In genomic region chr4:149830551-149831192, GRCm38 (mm10) we compare ENCODE assay signal across 15 mouse cellular contexts. TPM values are rescaled to one million over a fixed set of nuclear protein-coding genes. Genes with fewer than 3 reads are reported as not detected.
DNase-seq lines count a peak whose midpoint lies in the region; ATAC-seq and TF ChIP-seq lines count a peak whose summit lies in the region.
"Had no signal": no experiment of that assay in that cellular context is flagged by ENCODE, and none has a peak within 500 bp of the region (broad histone marks: within the 10 kb centered on the region; RNA-seq: fewer than 3 reads in every experiment).

No protein-coding gene starts in this region.

- peaks cover 8% of the 10 kb centered on the region; the same call in 1 of the 2 replicates for H3K4me1 ChIP-seq in heart, postnatal 0 days (ENCODE audit: control insufficient read depth, insufficient read depth)
- H3K4me1 ChIP-seq in limb, embryonic 15.5 days: peaks cover 25% of the 10 kb centered on the region
- H3K4me1 ChIP-seq: forebrain, embryonic 13.5 days; liver, embryonic 13.5 days had no signal

- peak; percentile 54 for DNase-seq in urinary bladder, postnatal 14 days (ENCODE audit: low spot score)
- no peak for DNase-seq in urinary bladder, postnatal 4 days (ENCODE audit: low spot score in 2 of 2)
- DNase-seq in heart, postnatal 0 days (ENCODE audit: low spot score): no peak
- no peak for DNase-seq in thymus, postnatal 10 days (ENCODE audit: low spot score in 2 of 2)
- DNase-seq in adrenal gland, postnatal 36 days: no peak
- DNase-seq in left cerebral cortex, postnatal 4 days: no peak
- DNase-seq: layer of hippocampus, postnatal 36 days; liver, embryonic 13.5 days; right cerebral cortex, postnatal 4 days; thymus, postnatal 4 days had no signal

- H3K9ac ChIP-seq in heart, postnatal 0 days (replicated peaks; ENCODE audit: low read depth, low read length): no peak overlapping the region
- no peak overlapping the region for H3K9ac ChIP-seq in limb, embryonic 15.5 days
- H3K9ac ChIP-seq: forebrain, embryonic 13.5 days; liver, embryonic 13.5 days had no signal

- H3K4me2 ChIP-seq in heart, postnatal 0 days (ENCODE audit: low read depth, low read length): no peak overlapping the region
- 0 out of 2 replicates have a peak overlapping the region, but pooled peaks have one; percentile 7 for H3K4me2 ChIP-seq in limb, embryonic 15.5 days
- H3K4me2 ChIP-seq: forebrain, embryonic 13.5 days; liver, embryonic 13.5 days had no signal

- TF ChIP-seq EP300 in heart, postnatal 0 days (IDR thresholded peaks at IDR 0.05; ENCODE audit: low read depth): no peak

- intact Hi-C loops in left cerebral cortex, postnatal 4 days (cut with DNase I): no loop called here

- no peaks in the 10 kb centered on the region for H3K36me3 ChIP-seq in heart, postnatal 0 days (replicated peaks; ENCODE audit: control insufficient read depth, insufficient read depth, low read length)
- no peaks in the 10 kb centered on the region for H3K36me3 ChIP-seq in limb, embryonic 15.5 days
- H3K36me3 ChIP-seq: liver, embryonic 13.5 days; midbrain, embryonic 10.5 days had no signal

- no peaks in the 10 kb centered on the region for H3K27me3 ChIP-seq in heart, postnatal 0 days (ENCODE audit: control insufficient read depth, insufficient read depth, low read length)
- H3K27me3 ChIP-seq in limb, embryonic 15.5 days: no peaks in the 10 kb centered on the region
- H3K27me3 ChIP-seq: forebrain, embryonic 13.5 days had no signal

- H3K27ac ChIP-seq in heart, postnatal 0 days (ENCODE audit: low read depth): no peak overlapping the region
- H3K27ac ChIP-seq in limb, embryonic 15.5 days: peak overlapping the region; percentile 84
- H3K27ac ChIP-seq: forebrain, embryonic 13.5 days; kidney, postnatal 0 days; liver, embryonic 13.5 days; midbrain, embryonic 10.5 days had no signal

- WGBS in heart, postnatal 0 days: 55% methylated on average over 20 of the region's 20 CpGs
- 35% methylated on average over 20 of the region's 20 CpGs for WGBS in limb, embryonic 15.5 days

- no peak overlapping the region for H3K4me3 ChIP-seq in heart, postnatal 0 days (ENCODE audit: low read depth, low read length)
- no peak overlapping the region for H3K4me3 ChIP-seq in limb, embryonic 15.5 days
- H3K4me3 ChIP-seq: forebrain, embryonic 13.5 days; liver, embryonic 13.5 days; midbrain, embryonic 10.5 days had no signal

- ATAC-seq in heart, postnatal 0 days (ENCODE audit: insufficient read depth, low read depth): peak; percentile 39; the same call in 1 of the 2 replicates
- ATAC-seq in limb, embryonic 15.5 days (ENCODE audit: insufficient number of reproducible peaks, low FRiP score, low TSS enrichment, low read depth): no peak
- ATAC-seq in CD4-positive, CD25-positive, alpha-beta regulatory T cell, adult 4 months: no peak
- ATAC-seq: forebrain, embryonic 13.5 days had no signal

- peaks cover 5% of the 10 kb centered on the region; the same call in 1 of the 2 replicates for H3K9me3 ChIP-seq in heart, postnatal 0 days (replicated peaks; ENCODE audit: control insufficient read depth, low read length)
- H3K9me3 ChIP-seq in limb, embryonic 15.5 days: no peaks in the 10 kb centered on the region
- H3K9me3 ChIP-seq: forebrain, embryonic 13.5 days; liver, embryonic 13.5 days; midbrain, embryonic 10.5 days had no signal

- TF ChIP-seq CTCF in heart, postnatal 0 days (IDR thresholded peaks at IDR 0.05; ENCODE audit: low read depth): no peak

RNA-seq across cellular contexts. Expression of gene Slc25a33, which starts 56.6 kb away (rescaled TPM):
- total RNA-seq in heart, postnatal 0 days (2014; rRNA removed; ENCODE audit: low replicate concordance): 3.0 and 9.8 TPM in 2 replicates
- polyA plus RNA-seq in heart, postnatal 0 days (2015; fragmentation: Nextera tagmentation; extraction: Ambion mirVana): 13.3 and 15.1 TPM in 2 replicates
- polyA plus RNA-seq in limb, embryonic 15.5 days (2015; fragmentation: Nextera tagmentation; extraction: Ambion mirVana): 7.9 and 9.4 TPM in 2 replicates
- polyA plus RNA-seq in CD4-positive, CD25-positive, alpha-beta regulatory T cell, adult 4 months (2017; shearing (Covaris generic)): 1 to 10 TPM; 4.6 to 5.7 TPM
- total RNA-seq in adrenal gland, postnatal 36 days (2021): 10 to 100 TPM; 18.3 to 31.6 TPM
- total RNA-seq in left cerebral cortex, postnatal 4 days (2021): 10 to 100 TPM; 18.6 to 19.4 TPM
